ENCODE assay signal across 13 mouse cellular contexts in the genomic region with DNA sequence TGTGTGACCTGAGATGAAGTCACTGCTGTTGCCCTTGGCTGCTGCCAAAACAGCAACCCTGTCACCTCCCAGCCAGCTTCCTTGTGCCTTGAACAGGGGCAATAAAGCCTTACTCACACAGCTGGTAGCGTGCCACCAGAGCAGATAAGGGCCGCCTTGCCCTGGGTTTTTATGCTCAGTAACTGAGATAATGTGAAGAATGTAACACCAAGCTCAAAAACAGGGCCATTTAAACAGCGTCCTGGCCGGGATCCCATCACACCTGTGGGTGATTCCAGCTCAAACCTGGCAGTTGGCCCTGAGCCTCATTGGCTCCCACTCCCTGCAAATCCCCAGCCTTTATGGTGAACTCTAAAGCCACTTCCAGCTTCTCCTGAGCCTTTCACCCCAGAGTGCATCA. TPM values are rescaled to one million over a fixed set of nuclear protein-coding genes. Genes with fewer than 3 reads are reported as not detected.
DNase-seq lines count a peak whose midpoint lies in the region; ATAC-seq and TF ChIP-seq lines count a peak whose summit lies in the region.
"Had no signal": no experiment of that assay in that cellular context is flagged by ENCODE, and none has a peak within 500 bp of the region (broad histone marks: within the 10 kb centered on the region; RNA-seq: fewer than 3 reads in every experiment).

No protein-coding gene starts in this region.

- no peak overlapping the region for H3K27ac ChIP-seq in kidney, adult 2 months (ENCODE audit: insufficient read depth, low read depth, low read length)
- H3K27ac ChIP-seq in kidney, embryonic 16.5 days (ENCODE audit: low read length) = no peak overlapping the region
- H3K27ac ChIP-seq in stomach, embryonic 16.5 days (ENCODE audit: low read length) = 0 out of 2 replicates have a peak overlapping the region, but pooled peaks have one; percentile 13
- no peak overlapping the region for H3K27ac ChIP-seq in liver, postnatal 0 days (ENCODE audit: low read depth)
- H3K27ac ChIP-seq: layer of hippocampus, adult 2 months; limb, embryonic 12.5 days had no signal

- H3K4me2 ChIP-seq in kidney, embryonic 16.5 days (replicated peaks; ENCODE audit: low read depth, low read length) = no peak overlapping the region
- H3K4me2 ChIP-seq in stomach, embryonic 16.5 days (ENCODE audit: low read depth, low read length) = no peak overlapping the region
- no peak overlapping the region for H3K4me2 ChIP-seq in liver, postnatal 0 days (ENCODE audit: low read depth, low read length)
- H3K4me2 ChIP-seq: limb, embryonic 12.5 days had no signal

- H3K9me3 ChIP-seq in kidney, embryonic 16.5 days (ENCODE audit: low read length) = no peaks in the 10 kb centered on the region
- no peaks in the 10 kb centered on the region for H3K9me3 ChIP-seq in stomach, embryonic 16.5 days (replicated peaks; ENCODE audit: control insufficient read depth, low read length)
- no peaks in the 10 kb centered on the region for H3K9me3 ChIP-seq in liver, postnatal 0 days (ENCODE audit: low read length)
- H3K9me3 ChIP-seq: limb, embryonic 12.5 days had no signal

- peak; percentile 79 for DNase-seq in kidney, adult 2 months
- DNase-seq in heart, postnatal 4 days = peak; percentile 51
- DNase-seq in large intestine, adult 2 months (ENCODE audit: low read depth, low spot score) = peak; percentile 94
- DNase-seq in liver, postnatal 0 days = no peak
- no peak for DNase-seq in left cerebral cortex, postnatal 10 days (ENCODE audit: extremely low spot score in 1 of 2, low spot score in 2 of 2)
- no peak for DNase-seq in right cerebral cortex, postnatal 25 days
- DNase-seq: thymus, adult 2 months had no signal

- H3K9ac ChIP-seq in kidney, embryonic 16.5 days (replicated peaks; ENCODE audit: low read length) = no peak overlapping the region
- no peak overlapping the region for H3K9ac ChIP-seq in stomach, embryonic 16.5 days (ENCODE audit: low read length)
- no peak overlapping the region for H3K9ac ChIP-seq in liver, postnatal 0 days (replicated peaks)
- H3K9ac ChIP-seq: limb, embryonic 12.5 days had no signal

- TF ChIP-seq EP300 in liver, postnatal 0 days (IDR thresholded peaks at IDR 0.05; ENCODE audit: low read depth) = no peak

- peaks cover 14% of the 10 kb centered on the region for H3K4me1 ChIP-seq in kidney, adult 2 months (ENCODE audit: control insufficient read depth, insufficient read depth, low read length)
- no peaks in the 10 kb centered on the region for H3K4me1 ChIP-seq in kidney, embryonic 16.5 days (ENCODE audit: insufficient read depth, low read length)
- H3K4me1 ChIP-seq in stomach, embryonic 16.5 days (ENCODE audit: control insufficient read depth, insufficient read depth, low read length) = no peaks in the 10 kb centered on the region
- H3K4me1 ChIP-seq in liver, postnatal 0 days (ENCODE audit: insufficient read depth) = no peaks in the 10 kb centered on the region

- 25% methylated on average over 4 of the region's 4 CpGs for WGBS in kidney, adult 2 months
- WGBS in kidney, embryonic 16.5 days = 34% methylated on average over 4 of the region's 4 CpGs
- WGBS in large intestine, adult 2 months = 32% methylated on average over 4 of the region's 4 CpGs
- 52% methylated on average over 4 of the region's 4 CpGs for WGBS in stomach, embryonic 16.5 days
- 57% methylated on average over 4 of the region's 4 CpGs for WGBS in liver, postnatal 0 days (ENCODE audit: insufficient replicate concordance)

- no peak overlapping the region for H3K4me3 ChIP-seq in kidney, adult 2 months (ENCODE audit: insufficient read depth, low read depth, low read length)
- no peak overlapping the region for H3K4me3 ChIP-seq in kidney, embryonic 16.5 days (ENCODE audit: low read length)
- no peak overlapping the region for H3K4me3 ChIP-seq in stomach, embryonic 16.5 days (replicated peaks; ENCODE audit: low read length)
- no peak overlapping the region for H3K4me3 ChIP-seq in liver, postnatal 0 days (ENCODE audit: low read depth, low read length)
- H3K4me3 ChIP-seq: layer of hippocampus, adult 2 months; limb, embryonic 12.5 days had no signal

- no peaks in the 10 kb centered on the region for H3K36me3 ChIP-seq in kidney, adult 2 months (ENCODE audit: control insufficient read depth, insufficient read depth, low read length)
- H3K36me3 ChIP-seq in kidney, embryonic 16.5 days (ENCODE audit: insufficient read depth, low read length) = no peaks in the 10 kb centered on the region
- no peaks in the 10 kb centered on the region for H3K36me3 ChIP-seq in stomach, embryonic 16.5 days (ENCODE audit: control insufficient read depth, insufficient read depth, low read length)
- no peaks in the 10 kb centered on the region for H3K36me3 ChIP-seq in liver, postnatal 0 days (replicated peaks; ENCODE audit: insufficient read depth, low read length)
- H3K36me3 ChIP-seq: limb, embryonic 12.5 days had no signal

- TF ChIP-seq POLR2A in kidney, adult 2 months (IDR thresholded peaks at IDR 0.05; ENCODE audit: low read depth, low read length) = no peak

- no peak for TF ChIP-seq CTCF in kidney, adult 2 months (conservative IDR thresholded peaks at IDR 0.05; ENCODE audit: insufficient read depth, insufficient read length, low read depth, low read length)
- no peak for TF ChIP-seq CTCF in liver, postnatal 0 days (IDR thresholded peaks at IDR 0.05; ENCODE audit: low read depth)

- intact Hi-C loops in left cerebral cortex, postnatal 10 days (cut with DNase I) = loop anchor here (5.0 to 10.0 kb wide), 2 partner anchors 231 to 398 kb away; no protein-coding TSS in a partner anchor

- ATAC-seq in kidney, embryonic 16.5 days (ENCODE audit: low FRiP score, low TSS enrichment) = no peak
- peak; percentile 39; the same call in 1 of the 2 replicates for ATAC-seq in stomach, embryonic 16.5 days (ENCODE audit: insufficient read depth, low FRiP score)
- ATAC-seq in liver, postnatal 0 days = no peak

- no peaks in the 10 kb centered on the region for H3K27me3 ChIP-seq in kidney, adult 2 months (replicated peaks; ENCODE audit: control insufficient read depth, insufficient read depth, low read length)
- H3K27me3 ChIP-seq in kidney, embryonic 16.5 days (ENCODE audit: insufficient read depth, low read length) = no peaks in the 10 kb centered on the region
- H3K27me3 ChIP-seq in stomach, embryonic 16.5 days (ENCODE audit: control insufficient read depth, insufficient read depth, low read length) = no peaks in the 10 kb centered on the region
- no peaks in the 10 kb centered on the region for H3K27me3 ChIP-seq in liver, postnatal 0 days (ENCODE audit: insufficient read depth, low read length)

RNA-seq across cellular contexts. Expression of gene Gm5294, which starts 26.6 kb away (rescaled TPM):
- 0.14 and 0.16 TPM in 2 replicates for polyA plus RNA-seq in kidney, adult 2 months (2012; rRNA removed)
- not detected in 2 replicates for polyA plus RNA-seq in kidney, embryonic 16.5 days (2015; fragmentation: Nextera tagmentation; extraction: Ambion mirVana)
- not detected for total RNA-seq in heart, postnatal 4 days (2021)
- polyA plus RNA-seq in large intestine, adult 2 months (2012; rRNA removed) = not detected in 2 replicates
- not detected in 2 replicates for polyA plus RNA-seq in stomach, embryonic 16.5 days (2015; fragmentation: Nextera tagmentation; extraction: Ambion mirVana)
- polyA plus RNA-seq in liver, postnatal 0 days (2015; fragmentation: Nextera tagmentation; extraction: Ambion mirVana) = not detected in 2 replicates
- total RNA-seq in left cerebral cortex, postnatal 10 days (2021) = not detected
- total RNA-seq: layer of hippocampus, adult 2 months had no signal
- polyA plus RNA-seq: embryonic facial prominence, embryonic 11.5 days; heart, embryonic 14.5 days; limb, embryonic 12.5 days had no signal

Comparison
In these comparisons a context has a peak if more than half of its experiments do, and no peak if none do; other contexts are left out.
1. DNase-seq: peak in kidney, adult 2 months (single experiment), heart, postnatal 4 days (single experiment) and large intestine, adult 2 months (single experiment); none in liver, postnatal 0 days (single experiment), left cerebral cortex, postnatal 10 days (0 of 2) and right cerebral cortex, postnatal 25 days (single experiment).